Mouse (Mus musculus) heart, embryonic 11.5 days (tissue): ENCODE data around the gene Pafah2. TPM values are rescaled to one million over a fixed set of nuclear protein-coding genes. Genes with fewer than 3 reads are reported as not detected.

Experiments used
- ATAC-seq: fragments of 200-750 bp; cut with Nextera tagmentation; replicated peaks from 2 replicates; pipeline ENCODE4 v1.8.0; 2017; ENCODE audit warnings: moderate library complexity; ENCODE audit not compliant: insufficient number of reproducible peaks, low FRiP score, low TSS enrichment
- H3K27ac ChIP-seq: fragments of 300-500 bp; sonication (generic); 2 replicates; pipeline ENCODE4 v1.5.1; 2014; ENCODE audit warnings: mild to moderate bottlenecking, low read depth, low read length
- H3K27me3 ChIP-seq: fragments of 300-500 bp; sonication (generic); 2 replicates; pipeline ENCODE4 v1.6.1; 2014; ENCODE audit warnings: mild to moderate bottlenecking, low read length, mixed read lengths; ENCODE audit not compliant: control insufficient read depth, insufficient read depth
- H3K36me3 ChIP-seq: fragments of 300-500 bp; sonication (generic); 2 replicates; pipeline ENCODE4 v1.6.1; 2014; ENCODE audit warnings: mild to moderate bottlenecking, low read length, moderate library complexity, mixed read lengths; ENCODE audit not compliant: control insufficient read depth, insufficient read depth
- H3K4me1 ChIP-seq: fragments of 300-500 bp; sonication (generic); 2 replicates; pipeline ENCODE4 v1.6.1; 2014; ENCODE audit warnings: low read length; ENCODE audit not compliant: control insufficient read depth, insufficient read depth
- H3K4me2 ChIP-seq: fragments of 300-500 bp; sonication (generic); 2 replicates; pipeline ENCODE4 v1.6.1; 2014; ENCODE audit warnings: mild to moderate bottlenecking, moderate library complexity
- H3K4me3 ChIP-seq: fragments of 300-500 bp; sonication (generic); 2 replicates; pipeline ENCODE4 v1.5.1; 2014; ENCODE audit warnings: low read depth, low read length
- H3K9ac ChIP-seq: fragments of 300-500 bp; sonication (generic); 2 replicates; pipeline ENCODE4 v1.6.1; 2014; ENCODE audit warnings: mild to moderate bottlenecking, low read depth, low read length, moderate library complexity
- H3K9me3 ChIP-seq: fragments of 300-500 bp; sonication (generic); replicated peaks from 2 replicates; pipeline ENCODE4 v1.6.1; 2016; ENCODE audit warnings: low read length; ENCODE audit not compliant: control insufficient read depth
- WGBS: fragments of 180-500 bp; shearing (Covaris S2); extraction: QIAGEN DNeasy Blood & Tissue Kit; methylation state at CpG from one replicate; pipeline ENCODE4 v1.1.7; 2014; ENCODE audit not compliant: insufficient replicate concordance; 5-methylcytosine and 5-hydroxymethylcytosine counted together
- polyA plus RNA-seq: library from polyadenylated mRNA; unstranded; fragments of >200 nt; fragmentation: Nextera tagmentation; extraction: Ambion mirVana; gene quantifications from 2 replicates; pipeline ENCODE4 v1.2.1, GENCODE M21; 2014

The Pafah2 gene
- polyA plus RNA-seq, 1 experiment from 2014 or later = 11.8 TPM

GRCm38 (mm10) chr4:134400206-134400605 is 4.1 kb downstream of the Pafah2 start:
- no peak for ATAC-seq
- peaks cover 25% of the 10 kb centered on the region for H3K4me1 ChIP-seq
- WGBS = 46% methylated on average over 5 of the region's 5 CpGs
- no peaks in the 10 kb centered on the region for H3K9me3 ChIP-seq
- H3K27ac ChIP-seq = no peak overlapping the region
- no peak overlapping the region for H3K4me3 ChIP-seq
- H3K9ac ChIP-seq = no peak overlapping the region
- H3K27me3 ChIP-seq = no peaks in the 10 kb centered on the region
- H3K4me2 ChIP-seq = no peak overlapping the region
- no peaks in the 10 kb centered on the region for H3K36me3 ChIP-seq

GRCm38 (mm10) chr4:134401181-134401661 is 5.1 kb downstream of the Pafah2 start:
- Histone ChIP-seq H3K27ac (no peak overlapping the region), H3K9ac (peak overlapping the region; percentile 7; the same call in 1 of the 2 replicates), H3K27me3 (no peaks in the 10 kb centered on the region), H3K4me2 (peak overlapping the region; percentile 74), H3K36me3 (no peaks in the 10 kb centered on the region), H3K4me3 (peak overlapping the region; percentile 28), H3K9me3 (no peaks in the 10 kb centered on the region), H3K4me1 (peaks cover 25% of the 10 kb centered on the region)
- peak; percentile 46; the same call in 1 of the 2 replicates for ATAC-seq
- WGBS = 10% methylated on average over 19 of the region's 19 CpGs

GRCm38 (mm10) chr4:134401856-134402570 is 5.9 kb downstream of the Pafah2 start:
- H3K4me2 ChIP-seq = peak overlapping the region; percentile 74
- no peaks in the 10 kb centered on the region for H3K9me3 ChIP-seq
- no peaks in the 10 kb centered on the region for H3K27me3 ChIP-seq
- no peak overlapping the region for H3K27ac ChIP-seq
- ATAC-seq = no peak
- no peak overlapping the region for H3K9ac ChIP-seq
- WGBS = 65% methylated on average over 16 of the region's 16 CpGs
- peak overlapping the region; percentile 28; the same call in 1 of the 2 replicates for H3K4me3 ChIP-seq
- peaks cover 25% of the 10 kb centered on the region for H3K4me1 ChIP-seq
- H3K36me3 ChIP-seq = no peaks in the 10 kb centered on the region

- Histone ChIP-seq H3K9me3 (no peaks in the 10 kb centered on the region), H3K4me1 (peaks cover 18% of the 10 kb centered on the region), H3K27me3 (no peaks in the 10 kb centered on the region), H3K4me3 (no peak overlapping the region), H3K27ac (no peak overlapping the region), H3K4me2 (no peak overlapping the region), H3K9ac (no peak overlapping the region), H3K36me3 (no peaks in the 10 kb centered on the region)
- WGBS = 49% methylated on average over 16 of the region's 16 CpGs
- ATAC-seq = 0 out of 2 replicates have a peak, but pooled peaks have one; percentile 37
Observed at GRCm38 (mm10) chr4:134402571-134403262, 6.6 kb downstream of the Pafah2 start.

GRCm38 (mm10) chr4:134403721-134404120 is 7.6 kb downstream of the Pafah2 start:
- Histone ChIP-seq H3K4me2 (no peak overlapping the region), H3K27ac (no peak overlapping the region), H3K4me3 (no peak overlapping the region), H3K4me1 (peaks cover 18% of the 10 kb centered on the region), H3K9ac (no peak overlapping the region), H3K9me3 (no peaks in the 10 kb centered on the region), H3K27me3 (no peaks in the 10 kb centered on the region), H3K36me3 (no peaks in the 10 kb centered on the region)
- no peak for ATAC-seq
- WGBS = 53% methylated on average over 7 of the region's 7 CpGs

GRCm38 (mm10) chr4:134409286-134409685 is 13.2 kb downstream of the Pafah2 start:
- Histone ChIP-seq H3K36me3 (no peaks in the 10 kb centered on the region), H3K9me3 (no peaks in the 10 kb centered on the region), H3K27me3 (no peaks in the 10 kb centered on the region), H3K4me1 (no peaks in the 10 kb centered on the region; the same call in 1 of the 2 replicates), H3K4me3 (no peak overlapping the region), H3K4me2 (no peak overlapping the region), H3K27ac (no peak overlapping the region), H3K9ac (no peak overlapping the region)
- WGBS = 65% methylated on average over 5 of the region's 5 CpGs
- ATAC-seq = no peak

GRCm38 (mm10) chr4:134416177-134416576 is 20.1 kb downstream of the Pafah2 start:
- H3K9ac ChIP-seq = no peak overlapping the region
- peaks cover 14% of the 10 kb centered on the region; the same call in 1 of the 2 replicates for H3K4me1 ChIP-seq
- H3K36me3 ChIP-seq = peaks cover 4% of the 10 kb centered on the region; the same call in 1 of the 2 replicates
- no peaks in the 10 kb centered on the region for H3K9me3 ChIP-seq
- H3K27me3 ChIP-seq = no peaks in the 10 kb centered on the region
- ATAC-seq = no peak
- H3K4me3 ChIP-seq = no peak overlapping the region
- no peak overlapping the region for H3K4me2 ChIP-seq
- WGBS = 73% methylated on average over 17 of the region's 17 CpGs
- H3K27ac ChIP-seq = 0 out of 2 replicates have a peak overlapping the region, but pooled peaks have one; percentile 22

GRCm38 (mm10) chr4:134416602-134417001 is 20.5 kb downstream of the Pafah2 start:
- Histone ChIP-seq H3K4me3 (no peak overlapping the region), H3K4me1 (peaks cover 14% of the 10 kb centered on the region; the same call in 1 of the 2 replicates), H3K27me3 (no peaks in the 10 kb centered on the region), H3K9me3 (no peaks in the 10 kb centered on the region), H3K36me3 (peaks cover 4% of the 10 kb centered on the region; the same call in 1 of the 2 replicates), H3K27ac (peak overlapping the region; percentile 22; the same call in 1 of the 2 replicates), H3K4me2 (no peak overlapping the region), H3K9ac (no peak overlapping the region)
- WGBS = 64% methylated on average over 15 of the region's 15 CpGs
- no peak for ATAC-seq
